Mouse (Mus musculus): Measurements from ENCODE around the gene Poc1a. TPM values are rescaled to one million over a fixed set of nuclear protein-coding genes. Genes with fewer than 3 reads are reported as not detected.

Gene Poc1a
- polyA plus RNA-seq, 1 experiment from 2014 or later = 22.2 TPM

- no peaks in the 10 kb centered on the region for H3K9me3 ChIP-seq (replicated peaks; ENCODE audit: control insufficient read depth, low read length)
- peak overlapping the region; percentile 87 for H3K4me3 ChIP-seq (replicated peaks; ENCODE audit: low read length)
- H3K4me1 ChIP-seq (ENCODE audit: control insufficient read depth, insufficient read depth, low read length) = peaks cover 32% of the 10 kb centered on the region
- H3K4me2 ChIP-seq (ENCODE audit: low read depth, low read length) = peak overlapping the region; percentile 97
- H3K9ac ChIP-seq (ENCODE audit: low read length) = peak overlapping the region; percentile 97
- WGBS = 6% methylated on average over 11 of the region's 11 CpGs
- no peak for ATAC-seq (ENCODE audit: insufficient read depth, low FRiP score)
- H3K27ac ChIP-seq (ENCODE audit: low read length) = peak overlapping the region; percentile 96
- H3K27me3 ChIP-seq (ENCODE audit: control insufficient read depth, insufficient read depth, low read length) = no peaks in the 10 kb centered on the region
- 0 out of 2 replicates have a peak, but pooled peaks cover 12% of the 10 kb centered on the region for H3K36me3 ChIP-seq (ENCODE audit: control insufficient read depth, insufficient read depth, low read length)
Measured at GRCm38 (mm10) chr9:106369801-106370485, 89.1 kb downstream of the Poc1a start.

GRCm38 (mm10) chr9:106370620-106371383, 89.9 kb downstream of the Poc1a start:
- H3K9ac ChIP-seq (ENCODE audit: low read length) = peak overlapping the region; percentile 97
- peak overlapping the region; percentile 87 for H3K4me3 ChIP-seq (replicated peaks; ENCODE audit: low read length)
- peak overlapping the region; percentile 97 for H3K4me2 ChIP-seq (ENCODE audit: low read depth, low read length)
- WGBS = 74% methylated on average over 30 of the region's 30 CpGs
- 0 out of 2 replicates have a peak, but pooled peaks cover 12% of the 10 kb centered on the region for H3K36me3 ChIP-seq (ENCODE audit: control insufficient read depth, insufficient read depth, low read length)
- H3K4me1 ChIP-seq (ENCODE audit: control insufficient read depth, insufficient read depth, low read length) = peaks cover 32% of the 10 kb centered on the region
- no peak for ATAC-seq (ENCODE audit: insufficient read depth, low FRiP score)
- no peaks in the 10 kb centered on the region for H3K9me3 ChIP-seq (replicated peaks; ENCODE audit: control insufficient read depth, low read length)
- peak overlapping the region; percentile 96 for H3K27ac ChIP-seq (ENCODE audit: low read length)
- H3K27me3 ChIP-seq (ENCODE audit: control insufficient read depth, insufficient read depth, low read length) = no peaks in the 10 kb centered on the region

GRCm38 (mm10) chr9:106371384-106371671, 90.5 kb downstream of the Poc1a start:
- no peak for ATAC-seq (ENCODE audit: insufficient read depth, low FRiP score)
- peaks cover 32% of the 10 kb centered on the region for H3K4me1 ChIP-seq (ENCODE audit: control insufficient read depth, insufficient read depth, low read length)
- 0 out of 2 replicates have a peak, but pooled peaks cover 12% of the 10 kb centered on the region for H3K36me3 ChIP-seq (ENCODE audit: control insufficient read depth, insufficient read depth, low read length)
- peak overlapping the region; percentile 97 for H3K4me2 ChIP-seq (ENCODE audit: low read depth, low read length)
- H3K27me3 ChIP-seq (ENCODE audit: control insufficient read depth, insufficient read depth, low read length) = no peaks in the 10 kb centered on the region
- peak overlapping the region; percentile 97 for H3K9ac ChIP-seq (ENCODE audit: low read length)
- no peaks in the 10 kb centered on the region for H3K9me3 ChIP-seq (replicated peaks; ENCODE audit: control insufficient read depth, low read length)
- 43% methylated on average over 6 of the region's 6 CpGs for WGBS
- H3K4me3 ChIP-seq (replicated peaks; ENCODE audit: low read length) = peak overlapping the region; percentile 87
- peak overlapping the region; percentile 92 for H3K27ac ChIP-seq (ENCODE audit: low read length)

GRCm38 (mm10) chr9:106371776-106372175, 90.9 kb downstream of the Poc1a start:
- 20% methylated on average over 6 of the region's 6 CpGs for WGBS
- Histone ChIP-seq H3K36me3 (ENCODE audit: control insufficient read depth, insufficient read depth, low read length) (0 out of 2 replicates have a peak, but pooled peaks cover 12% of the 10 kb centered on the region), H3K4me2 (ENCODE audit: low read depth, low read length) (peak overlapping the region; percentile 97), H3K4me3 (replicated peaks; ENCODE audit: low read length) (peak overlapping the region; percentile 87), H3K27me3 (ENCODE audit: control insufficient read depth, insufficient read depth, low read length) (no peaks in the 10 kb centered on the region), H3K9me3 (replicated peaks; ENCODE audit: control insufficient read depth, low read length) (no peaks in the 10 kb centered on the region), H3K4me1 (ENCODE audit: control insufficient read depth, insufficient read depth, low read length) (peaks cover 27% of the 10 kb centered on the region), H3K9ac (ENCODE audit: low read length) (peak overlapping the region; percentile 97), H3K27ac (ENCODE audit: low read length) (peak overlapping the region; percentile 92)
- ATAC-seq (ENCODE audit: insufficient read depth, low FRiP score) = no peak

GRCm38 (mm10) chr9:106372431-106373412, 91.9 kb downstream of the Poc1a start:
- no peak for ATAC-seq (ENCODE audit: insufficient read depth, low FRiP score)
- Histone ChIP-seq H3K4me2 (ENCODE audit: low read depth, low read length) (peak overlapping the region; percentile 97), H3K4me1 (ENCODE audit: control insufficient read depth, insufficient read depth, low read length) (peaks cover 32% of the 10 kb centered on the region), H3K9me3 (replicated peaks; ENCODE audit: control insufficient read depth, low read length) (no peaks in the 10 kb centered on the region), H3K27ac (ENCODE audit: low read length) (peak overlapping the region; percentile 92; the same call in 1 of the 2 replicates), H3K27me3 (ENCODE audit: control insufficient read depth, insufficient read depth, low read length) (no peaks in the 10 kb centered on the region), H3K9ac (ENCODE audit: low read length) (peak overlapping the region; percentile 97), H3K4me3 (replicated peaks; ENCODE audit: low read length) (peak overlapping the region; percentile 87), H3K36me3 (ENCODE audit: control insufficient read depth, insufficient read depth, low read length) (peaks cover 16% of the 10 kb centered on the region; the same call in 1 of the 2 replicates)
- whole genome bisulfite sequencing = 84% methylated on average over 11 of the region's 11 CpGs

GRCm38 (mm10) chr9:106373973-106374372, 93.1 kb downstream of the Poc1a start:
- no peaks in the 10 kb centered on the region for H3K27me3 ChIP-seq (ENCODE audit: control insufficient read depth, insufficient read depth, low read length)
- ATAC-seq (ENCODE audit: insufficient read depth, low FRiP score) = no peak
- no peaks in the 10 kb centered on the region for H3K9me3 ChIP-seq (replicated peaks; ENCODE audit: control insufficient read depth, low read length)
- H3K4me2 ChIP-seq (ENCODE audit: low read depth, low read length) = no peak overlapping the region
- no peak overlapping the region for H3K9ac ChIP-seq (ENCODE audit: low read length)
- WGBS = 82% methylated on average over 7 of the region's 7 CpGs
- peaks cover 32% of the 10 kb centered on the region for H3K4me1 ChIP-seq (ENCODE audit: control insufficient read depth, insufficient read depth, low read length)
- H3K27ac ChIP-seq (ENCODE audit: low read length) = no peak overlapping the region
- H3K4me3 ChIP-seq (replicated peaks; ENCODE audit: low read length) = no peak overlapping the region
- peaks cover 16% of the 10 kb centered on the region; the same call in 1 of the 2 replicates for H3K36me3 ChIP-seq (ENCODE audit: control insufficient read depth, insufficient read depth, low read length)

- Histone ChIP-seq H3K27ac (ENCODE audit: low read length) (peak overlapping the region; percentile 76), H3K36me3 (ENCODE audit: control insufficient read depth, insufficient read depth, low read length) (peaks cover 16% of the 10 kb centered on the region; the same call in 1 of the 2 replicates), H3K9me3 (replicated peaks; ENCODE audit: control insufficient read depth, low read length) (no peaks in the 10 kb centered on the region), H3K4me2 (ENCODE audit: low read depth, low read length) (no peak overlapping the region), H3K9ac (ENCODE audit: low read length) (peak overlapping the region; percentile 11; the same call in 1 of the 2 replicates), H3K4me1 (ENCODE audit: control insufficient read depth, insufficient read depth, low read length) (peaks cover 12% of the 10 kb centered on the region), H3K4me3 (replicated peaks; ENCODE audit: low read length) (no peak overlapping the region), H3K27me3 (ENCODE audit: control insufficient read depth, insufficient read depth, low read length) (no peaks in the 10 kb centered on the region)
- WGBS = 85% methylated on average over 8 of the region's 8 CpGs
- no peak for ATAC-seq (ENCODE audit: insufficient read depth, low FRiP score)
Measured at GRCm38 (mm10) chr9:106377247-106377646, 96.4 kb downstream of the Poc1a start.

- H3K9me3 ChIP-seq (replicated peaks; ENCODE audit: control insufficient read depth, low read length) = no peaks in the 10 kb centered on the region
- 79% methylated on average over 3 of the region's 3 CpGs for WGBS
- no peaks in the 10 kb centered on the region for H3K27me3 ChIP-seq (ENCODE audit: control insufficient read depth, insufficient read depth, low read length)
- no peak for ATAC-seq (ENCODE audit: insufficient read depth, low FRiP score)
- peaks cover 12% of the 10 kb centered on the region; the same call in 1 of the 2 replicates for H3K36me3 ChIP-seq (ENCODE audit: control insufficient read depth, insufficient read depth, low read length)
- peaks cover 8% of the 10 kb centered on the region; the same call in 1 of the 2 replicates for H3K4me1 ChIP-seq (ENCODE audit: control insufficient read depth, insufficient read depth, low read length)
- H3K27ac ChIP-seq (ENCODE audit: low read length) = peak overlapping the region; percentile 76
- H3K4me3 ChIP-seq (replicated peaks; ENCODE audit: low read length) = no peak overlapping the region
- no peak overlapping the region for H3K9ac ChIP-seq (ENCODE audit: low read length)
- no peak overlapping the region for H3K4me2 ChIP-seq (ENCODE audit: low read depth, low read length)
Measured at GRCm38 (mm10) chr9:106378045-106378444, 97.2 kb downstream of the Poc1a start.
